Mouse (Mus musculus) monocyte, adult 5-6 weeks (primary cell): ENCODE measurements around the gene Ankdd1b. TPM values are rescaled to one million over a fixed set of nuclear protein-coding genes. Genes with fewer than 3 reads are reported as not detected.

Experiments used
- ATAC-seq: fragments of 153-309, 156-312 bp; replicated peaks from 2 replicates; pipeline ENCODE4 v1.8.0; 2017; ENCODE audit warnings: mild to moderate bottlenecking; ENCODE audit not compliant: low TSS enrichment, insufficient number of reproducible peaks, severe bottlenecking, poor library complexity, low FRiP score
- total RNA-seq: library from RNA; stranded (forward); fragments of 200-1000, 200-491, 200-594 nt; gene quantifications from 3 replicates; pipeline ENCODE4 v1.2.3, GENCODE M21; 2017

Ankdd1b gene
- total RNA-seq, 1 experiment from 2014 or later: not detected

- no peak for ATAC-seq
These were observed 8.4 kb downstream of the Ankdd1b start for GRCm38 (mm10) chr13:96462644-96463043.

- ATAC-seq: no peak
These were observed 12.4 kb downstream of the Ankdd1b start for GRCm38 (mm10) chr13:96458606-96459005.

GRCm38 (mm10) chr13:96458018-96458417 is 13.0 kb downstream of the Ankdd1b start:
- no peak for ATAC-seq

- ATAC-seq: no peak
These were observed 13.4 kb downstream of the Ankdd1b start for GRCm38 (mm10) chr13:96457566-96457965.

- ATAC-seq: no peak
These were observed 16.7 kb downstream of the Ankdd1b start for GRCm38 (mm10) chr13:96454288-96454687.

GRCm38 (mm10) chr13:96452621-96453020 is 18.4 kb downstream of the Ankdd1b start:
- ATAC-seq: no peak

- no peak for ATAC-seq
These were observed 19.4 kb downstream of the Ankdd1b start for GRCm38 (mm10) chr13:96451386-96452140.

GRCm38 (mm10) chr13:96450869-96451268 is 20.1 kb downstream of the Ankdd1b start:
- no peak for ATAC-seq

GRCm38 (mm10) chr13:96450205-96450856 is 20.7 kb downstream of the Ankdd1b start:
- no peak for ATAC-seq

- ATAC-seq: no peak
These were observed 30.6 kb downstream of the Ankdd1b start for GRCm38 (mm10) chr13:96440436-96440835.

GRCm38 (mm10) chr13:96436921-96437320 is 34.1 kb downstream of the Ankdd1b start:
- ATAC-seq: no peak

GRCm38 (mm10) chr13:96435793-96436192 is 35.2 kb downstream of the Ankdd1b start:
- no peak for ATAC-seq

GRCm38 (mm10) chr13:96434899-96435331 is 36.1 kb downstream of the Ankdd1b start:
- no peak for ATAC-seq

- ATAC-seq: no peak
These were observed 37.3 kb downstream of the Ankdd1b start for GRCm38 (mm10) chr13:96433648-96434190.

- no peak for ATAC-seq
These were observed 38.0 kb downstream of the Ankdd1b start for GRCm38 (mm10) chr13:96433041-96433440.

- no peak for ATAC-seq
These were observed 38.6 kb downstream of the Ankdd1b start for GRCm38 (mm10) chr13:96432376-96432811.

GRCm38 (mm10) chr13:96431595-96432156 is 39.3 kb downstream of the Ankdd1b start:
- peak; percentile 70 for ATAC-seq

GRCm38 (mm10) chr13:96428531-96428930 is 42.5 kb downstream of the Ankdd1b start:
- no peak for ATAC-seq

- ATAC-seq: no peak
These were observed 45.0 kb downstream of the Ankdd1b start for GRCm38 (mm10) chr13:96426044-96426443.
